ENCODE assay signal across 31 mouse cellular contexts in the genomic region with DNA sequence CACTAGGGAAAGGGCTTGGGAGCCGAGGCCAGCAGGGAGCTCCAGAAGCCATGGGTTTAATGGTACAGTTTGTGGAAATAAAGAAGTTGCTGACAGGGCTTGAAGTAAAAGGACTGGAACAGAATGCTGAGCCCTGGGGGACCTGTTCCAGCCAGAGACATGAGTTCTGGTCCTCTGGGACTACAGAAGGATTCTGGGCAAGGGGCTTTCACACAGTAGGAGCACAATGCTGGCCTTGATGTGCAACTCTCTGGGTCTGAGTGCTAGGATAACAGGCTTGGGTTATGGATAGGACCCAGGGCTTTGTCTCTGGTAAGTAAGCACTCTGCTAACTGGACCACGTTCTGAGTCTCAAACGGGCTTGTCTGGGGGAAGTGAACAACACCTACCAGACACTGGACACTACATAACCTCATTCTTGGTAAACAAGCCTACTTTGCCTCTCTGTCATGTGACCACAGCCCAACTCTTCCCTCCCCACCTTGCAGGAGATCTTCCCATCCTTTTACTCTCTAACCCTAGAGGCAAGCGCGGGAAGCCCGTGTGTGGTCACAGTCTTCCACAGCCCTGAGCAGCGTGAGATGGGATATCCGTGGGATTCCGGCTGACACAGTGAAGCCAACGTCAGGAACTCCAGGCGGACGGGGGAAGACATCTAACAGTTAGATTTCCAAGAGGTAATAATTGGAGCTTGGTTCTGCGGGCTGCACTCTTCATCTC.
DNase-seq lines count a peak whose midpoint lies in the region; ATAC-seq lines count a peak whose summit lies in the region.
"Had no signal": no experiment of that assay in that cellular context is flagged by ENCODE, and none has a peak within 500 bp of the region (broad histone marks: within the 10 kb centered on the region; RNA-seq: fewer than 3 reads in every experiment).

No protein-coding gene starts in this region.

- H3K27ac ChIP-seq in liver, embryonic 13.5 days: no peak overlapping the region
- no peak overlapping the region for H3K27ac ChIP-seq in liver, embryonic 12.5 days
- H3K27ac ChIP-seq: embryonic facial prominence, embryonic 12.5 days; forebrain, embryonic 10.5 days; forebrain, embryonic 15.5 days; gastrocnemius, adult 2 months; hindbrain, embryonic 12.5 days; hindbrain, postnatal 0 days; liver, embryonic 14.5 days; lung, embryonic 15.5 days; midbrain, embryonic 13.5 days had no signal

- no peak for ATAC-seq in liver, embryonic 13.5 days (ENCODE audit: low read depth)
- no peak for ATAC-seq in liver, embryonic 12.5 days
- peak; percentile 6 for ATAC-seq in inflammation-experienced regulatory T-cells, adult 6 months
- ATAC-seq: forebrain, embryonic 15.5 days; hindbrain, postnatal 0 days; intestine, postnatal 0 days; midbrain, embryonic 13.5 days had no signal

- peaks cover 43% of the 10 kb centered on the region for H3K27me3 ChIP-seq in liver, embryonic 13.5 days
- peaks cover 44% of the 10 kb centered on the region for H3K27me3 ChIP-seq in liver, embryonic 12.5 days (replicated peaks)
- H3K27me3 ChIP-seq: embryonic facial prominence, embryonic 12.5 days; forebrain, embryonic 15.5 days; heart, embryonic 12.5 days; hindbrain, embryonic 12.5 days; lung, embryonic 15.5 days; midbrain, embryonic 13.5 days had no signal

- no peak for DNase-seq in liver, embryonic 13.5 days
- peak; percentile 41 for DNase-seq in thymus, postnatal 4 days
- no peak for DNase-seq in thymus, postnatal 25 days
- no peak for DNase-seq in left cerebral cortex, postnatal 25 days (ENCODE audit: low spot score in 2 of 2)
- no peak for DNase-seq in lung, postnatal 14 days
- DNase-seq: adrenal gland, postnatal 14 days; cerebellum, adult 11-12 months; cerebellum, adult 9-11 months; embryo, embryonic 11 days; gastrocnemius, adult 2 months; gastrocnemius, postnatal 36 days; heart, adult 18-20 months; heart, postnatal 14 days; kidney, adult 9 months; kidney, postnatal 14 days; layer of hippocampus, adult 9-11 months; lung, postnatal 36 days; spleen, adult 18-20 months had no signal

- H3K9me3 ChIP-seq in liver, embryonic 13.5 days (replicated peaks): no peaks in the 10 kb centered on the region
- H3K9me3 ChIP-seq in liver, embryonic 12.5 days (replicated peaks): no peaks in the 10 kb centered on the region
- H3K9me3 ChIP-seq: embryonic facial prominence, embryonic 12.5 days; forebrain, embryonic 10.5 days; forebrain, embryonic 15.5 days; heart, embryonic 12.5 days; hindbrain, embryonic 12.5 days; limb, embryonic 12.5 days; lung, embryonic 15.5 days; midbrain, embryonic 13.5 days had no signal

- 36% methylated on average over 13 of the region's 13 CpGs for WGBS in liver, embryonic 13.5 days (ENCODE audit: insufficient replicate concordance)
- 47% methylated on average over 13 of the region's 13 CpGs for WGBS in liver, embryonic 12.5 days (ENCODE audit: insufficient replicate concordance)

- intact Hi-C loops in left cerebral cortex, postnatal 25 days (cut with DNase I): no loop called here

- H3K36me3 ChIP-seq in liver, embryonic 13.5 days: no peaks in the 10 kb centered on the region
- no peaks in the 10 kb centered on the region for H3K36me3 ChIP-seq in liver, embryonic 12.5 days
- H3K36me3 ChIP-seq: embryonic facial prominence, embryonic 12.5 days; forebrain, embryonic 10.5 days; forebrain, embryonic 15.5 days; heart, embryonic 12.5 days; hindbrain, embryonic 12.5 days; limb, embryonic 12.5 days; lung, embryonic 15.5 days; midbrain, embryonic 13.5 days had no signal

- peaks cover 26% of the 10 kb centered on the region for H3K4me1 ChIP-seq in liver, embryonic 13.5 days (replicated peaks)
- H3K4me1 ChIP-seq in liver, embryonic 12.5 days: peaks cover 38% of the 10 kb centered on the region
- H3K4me1 ChIP-seq: midbrain, embryonic 13.5 days had no signal

- H3K4me3 ChIP-seq in liver, embryonic 13.5 days (replicated peaks): no peak overlapping the region
- no peak overlapping the region for H3K4me3 ChIP-seq in liver, embryonic 12.5 days
- H3K4me3 ChIP-seq: embryonic facial prominence, embryonic 12.5 days; forebrain, embryonic 10.5 days; forebrain, embryonic 15.5 days; gastrocnemius, adult 2 months; heart, embryonic 12.5 days; hindbrain, embryonic 12.5 days; limb, embryonic 12.5 days; lung, embryonic 15.5 days; midbrain, embryonic 13.5 days had no signal

- 0 out of 2 replicates have a peak overlapping the region, but pooled peaks have one; percentile 4 for H3K4me2 ChIP-seq in liver, embryonic 13.5 days
- no peak overlapping the region for H3K4me2 ChIP-seq in liver, embryonic 12.5 days
- H3K4me2 ChIP-seq: embryonic facial prominence, embryonic 12.5 days; forebrain, embryonic 15.5 days; heart, embryonic 12.5 days; hindbrain, embryonic 12.5 days; lung, embryonic 15.5 days; midbrain, embryonic 13.5 days had no signal

- no peak overlapping the region for H3K9ac ChIP-seq in liver, embryonic 13.5 days
- H3K9ac ChIP-seq in liver, embryonic 12.5 days: no peak overlapping the region
- H3K9ac ChIP-seq: embryonic facial prominence, embryonic 12.5 days; forebrain, embryonic 15.5 days; heart, embryonic 12.5 days; hindbrain, embryonic 12.5 days; limb, embryonic 12.5 days; liver, embryonic 14.5 days; lung, embryonic 15.5 days; midbrain, embryonic 13.5 days had no signal
